ENCODE assay signal across 8 mouse cellular contexts in the genomic region with DNA sequence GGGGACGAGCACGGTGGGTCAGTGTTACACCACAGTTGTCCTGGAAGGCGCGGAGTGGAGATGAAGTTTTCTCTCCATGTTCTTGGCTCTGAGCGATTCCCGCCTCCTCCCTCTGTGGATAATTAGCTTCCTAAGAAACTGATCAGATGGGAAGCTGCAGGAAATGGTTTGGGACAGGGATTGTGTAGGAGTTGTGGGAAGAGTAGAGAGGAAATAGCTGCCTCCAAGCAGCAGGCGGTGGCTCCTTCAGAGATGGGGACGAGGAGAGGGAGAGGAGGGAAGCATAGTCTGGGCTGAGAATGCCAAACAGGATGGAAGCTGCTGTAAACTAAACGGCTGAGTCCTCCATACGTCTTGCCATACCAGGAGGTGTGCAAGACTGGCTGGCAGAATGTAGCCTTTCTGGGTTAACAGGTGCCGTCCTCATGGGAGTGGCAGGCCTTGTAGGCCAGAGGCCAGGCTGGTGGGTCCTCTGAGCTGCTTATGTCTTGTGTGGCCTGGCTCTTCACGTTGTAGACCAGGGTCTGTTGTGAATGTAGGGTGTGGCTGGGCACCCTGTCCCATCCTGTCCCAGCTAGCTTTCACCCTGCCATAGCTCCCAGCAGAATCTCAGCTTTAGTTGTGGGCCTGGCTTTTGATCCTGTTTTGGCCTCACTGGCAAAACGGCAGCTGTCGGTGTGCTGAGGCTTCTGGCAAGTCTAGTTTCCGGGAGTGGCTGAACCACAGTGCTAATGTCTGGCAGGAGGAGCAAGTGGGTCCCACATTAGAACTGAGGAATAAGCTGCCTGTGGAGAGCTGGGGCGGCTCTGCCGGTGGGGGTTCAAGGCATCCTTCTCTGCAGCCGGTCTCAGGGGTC. TPM values are rescaled to one million over a fixed set of nuclear protein-coding genes. Genes with fewer than 3 reads are reported as not detected.
DNase-seq lines count a peak whose midpoint lies in the region; ATAC-seq and TF ChIP-seq lines count a peak whose summit lies in the region.

No protein-coding gene starts in this region.

- WGBS in forebrain, embryonic 15.5 days = 81% methylated on average over 18 of the region's 18 CpGs
- 77% methylated on average over 18 of the region's 18 CpGs for WGBS in forebrain, embryonic 16.5 days
- 43% methylated on average over 18 of the region's 18 CpGs for WGBS in small intestine, adult 2 months

- no peak overlapping the region for H3K4me3 ChIP-seq in forebrain, embryonic 15.5 days
- H3K4me3 ChIP-seq in forebrain, embryonic 16.5 days (replicated peaks; ENCODE audit: low read length) = no peak overlapping the region
- no peak overlapping the region for H3K4me3 ChIP-seq in small intestine, adult 2 months (ENCODE audit: low read depth, low read length)

- no peaks in the 10 kb centered on the region for H3K9me3 ChIP-seq in forebrain, embryonic 15.5 days
- no peaks in the 10 kb centered on the region for H3K9me3 ChIP-seq in forebrain, embryonic 16.5 days (ENCODE audit: control insufficient read depth, low read length)

- no peak overlapping the region for H3K4me2 ChIP-seq in forebrain, embryonic 15.5 days (replicated peaks)
- H3K4me2 ChIP-seq in forebrain, embryonic 16.5 days (ENCODE audit: low read length) = no peak overlapping the region

- no peak for TF ChIP-seq CTCF in small intestine, adult 2 months (IDR thresholded peaks at IDR 0.05; ENCODE audit: extremely low read depth, insufficient read length, insufficient replicate concordance, low read depth, low read length)

- DNase-seq in lung, postnatal 10 days = peak; percentile 48
- DNase-seq in lung, postnatal 25 days (ENCODE audit: low spot score) = no peak
- peak; percentile 55 to 74 for DNase-seq in left cerebral cortex, adult 9 months (ENCODE audit: low spot score in 2 of 2)
- DNase-seq in testis, postnatal 10 days (ENCODE audit: low spot score) = no peak
- no peak for DNase-seq in spleen, postnatal 36 days (ENCODE audit: low spot score in 2 of 2)

- no peaks in the 10 kb centered on the region for H3K27me3 ChIP-seq in forebrain, embryonic 15.5 days
- no peaks in the 10 kb centered on the region for H3K27me3 ChIP-seq in forebrain, embryonic 16.5 days (replicated peaks; ENCODE audit: control insufficient read depth, insufficient read depth, low read length)
- H3K27me3 ChIP-seq in small intestine, adult 2 months (ENCODE audit: control insufficient read depth, insufficient read depth, low read length) = no peaks in the 10 kb centered on the region

- H3K4me1 ChIP-seq in forebrain, embryonic 15.5 days = peaks cover 26% of the 10 kb centered on the region
- H3K4me1 ChIP-seq in forebrain, embryonic 16.5 days (replicated peaks; ENCODE audit: control insufficient read depth, insufficient read depth, low read length) = peaks cover 25% of the 10 kb centered on the region
- H3K4me1 ChIP-seq in small intestine, adult 2 months (ENCODE audit: control insufficient read depth, insufficient read depth, insufficient read length, low read length) = peaks cover 48% of the 10 kb centered on the region

- ATAC-seq in forebrain, embryonic 15.5 days (replicated peaks) = no peak
- no peak for ATAC-seq in forebrain, embryonic 16.5 days

- TF ChIP-seq POLR2A in small intestine, adult 2 months (IDR thresholded peaks at IDR 0.05; ENCODE audit: low read depth, low read length) = no peak

- no peak overlapping the region for H3K9ac ChIP-seq in forebrain, embryonic 15.5 days (replicated peaks)
- H3K9ac ChIP-seq in forebrain, embryonic 16.5 days (replicated peaks; ENCODE audit: low read depth, low read length) = no peak overlapping the region

- H3K27ac ChIP-seq in forebrain, embryonic 15.5 days (replicated peaks) = peak overlapping the region; percentile 31
- no peak overlapping the region for H3K27ac ChIP-seq in forebrain, embryonic 16.5 days (ENCODE audit: low read length)
- peak overlapping the region; percentile 57; the same call in 1 of the 2 replicates for H3K27ac ChIP-seq in small intestine, adult 2 months (ENCODE audit: insufficient read depth, low read depth, low read length)

- no peaks in the 10 kb centered on the region for H3K36me3 ChIP-seq in forebrain, embryonic 15.5 days
- no peaks in the 10 kb centered on the region for H3K36me3 ChIP-seq in forebrain, embryonic 16.5 days (ENCODE audit: control insufficient read depth, insufficient read depth)
- H3K36me3 ChIP-seq in small intestine, adult 2 months (ENCODE audit: control insufficient read depth, insufficient read depth, low read length) = no peaks in the 10 kb centered on the region

RNA-seq across cellular contexts. Expression of a gene that starts 21.9 kb away (rescaled TPM):
- polyA plus RNA-seq in forebrain, embryonic 15.5 days (2015; fragmentation: Nextera tagmentation; extraction: Ambion mirVana) = 6.5 and 6.7 TPM in 2 replicates
- polyA plus RNA-seq in forebrain, embryonic 16.5 days (2015; fragmentation: Nextera tagmentation; extraction: Ambion mirVana) = 8.1 and 10.7 TPM in 2 replicates
- polyA plus RNA-seq in small intestine, adult 2 months (2012; rRNA removed) = 35.4 and 46.3 TPM in 2 replicates

RNA-seq across cellular contexts. Expression of a gene that starts 38.1 kb away (rescaled TPM):
- 16.2 and 18.1 TPM in 2 replicates for polyA plus RNA-seq in forebrain, embryonic 15.5 days (2015; fragmentation: Nextera tagmentation; extraction: Ambion mirVana)
- 16.2 and 19.3 TPM in 2 replicates for polyA plus RNA-seq in forebrain, embryonic 16.5 days (2015; fragmentation: Nextera tagmentation; extraction: Ambion mirVana)
- 49.3 and 90.5 TPM in 2 replicates for polyA plus RNA-seq in small intestine, adult 2 months (2012; rRNA removed)

Comparison
In these comparisons a context has a peak if more than half of its experiments do, and no peak if none do; other contexts are left out.
1. DNase-seq: peak in lung, postnatal 10 days (single experiment) and left cerebral cortex, adult 9 months (2 of 2); none in lung, postnatal 25 days (single experiment), testis, postnatal 10 days (single experiment) and spleen, postnatal 36 days (0 of 2).